Mouse (Mus musculus) liver, adult 2 months (tissue): ENCODE data around the gene 0610040J01Rik. TPM values are rescaled to one million over a fixed set of nuclear protein-coding genes. Genes with fewer than 3 reads are reported as not detected.
"Not testable (repeated sequence)": the region's sequence is repeated elsewhere in the genome, so short reads cannot be mapped to it uniquely, and the experiment has no call there.

Experiments
- DNase-seq: peaks from one replicate; pipeline ENCODE4 v3.0.0-alpha.2; 2011; ENCODE audit warnings: low read depth, low spot score; ENCODE audit errors: extremely low read depth
- H3K27ac ChIP-seq: fragments of 200-500 bp; replicated peaks from 2 replicates; pipeline ENCODE4 v1.5.1; 2012; ENCODE audit warnings: low read depth, mild to moderate bottlenecking, control low read depth, inconsistent platforms, low read length; ENCODE audit not compliant: insufficient read depth
- H3K27me3 ChIP-seq: fragments of 200-500 bp; 2 replicates; pipeline ENCODE4 v1.6.1; 2012; ENCODE audit warnings: mild to moderate bottlenecking, moderate library complexity, low read length, inconsistent platforms; ENCODE audit not compliant: control insufficient read depth, insufficient read depth
- H3K36me3 ChIP-seq: fragments of 200-500 bp; 2 replicates; pipeline ENCODE4 v1.6.1; 2012; ENCODE audit warnings: low read length, inconsistent platforms; ENCODE audit not compliant: control insufficient read depth, insufficient read depth
- H3K4me1 ChIP-seq: fragments of 200-500 bp; 2 replicates; pipeline ENCODE4 v1.6.1; 2011; ENCODE audit warnings: low read length; ENCODE audit not compliant: control insufficient read depth, insufficient read depth
- H3K4me3 ChIP-seq: fragments of 200-500 bp; 2 replicates; pipeline ENCODE4 v1.5.1; 2011; ENCODE audit warnings: low read depth, mild to moderate bottlenecking, control low read depth, low read length, moderate library complexity; ENCODE audit not compliant: insufficient read depth
- H3K79me2 ChIP-seq: fragments of 200-500 bp; 2 replicates; pipeline ENCODE4 v1.6.1; 2012; ENCODE audit warnings: inconsistent platforms, mild to moderate bottlenecking, low read length, moderate library complexity; ENCODE audit not compliant: control insufficient read depth, insufficient read depth
- H3K9ac ChIP-seq: fragments of 200-500 bp; 2 replicates; pipeline ENCODE4 v1.6.1; 2012; ENCODE audit warnings: low read depth, mild to moderate bottlenecking, control low read depth, inconsistent platforms, low read length
- CTCF ChIP-seq: fragments of 200-500 bp; IDR thresholded peaks from 2 replicates; pipeline ENCODE4 v1.5.1; 2011; ENCODE audit warnings: low read depth, low read length, control low read depth
- POLR2A ChIP-seq: fragments of 200-500 bp; IDR thresholded peaks from 2 replicates; pipeline ENCODE4 v1.6.1; 2011; ENCODE audit warnings: low read length, control low read depth; ENCODE audit not compliant: insufficient read depth; ENCODE audit errors: extremely low read depth
- WGBS: fragments of 180-500 bp; shearing (Covaris S2); methylation state at CpG from one replicate; pipeline ENCODE4 v1.1.7; 2018; 5-methylcytosine and 5-hydroxymethylcytosine counted together
- polyA plus RNA-seq: library from polyadenylated mRNA; depleted of rRNA; stranded (reverse); fragments of >200 nt; gene quantifications from 2 replicates; pipeline ENCODE4 v1.2.3, GENCODE M21; 2012
- total RNA-seq: library from RNA; depleted of rRNA; stranded (reverse); fragments of >200 nt; gene quantifications from 2 replicates; pipeline ENCODE4 v1.2.3, GENCODE M21; 2014

Gene 0610040J01Rik
- total and polyA plus RNA-seq, 2 experiments: 20.9 to 32.2 TPM

- H3K27ac ChIP-seq: no peak overlapping the region
- no peak for DNase-seq
- H3K4me3 ChIP-seq: no peak overlapping the region
- H3K4me1 ChIP-seq: peaks cover 4% of the 10 kb centered on the region; the same call in 1 of the 2 replicates
- H3K9ac ChIP-seq: no peak overlapping the region
- no peaks in the 10 kb centered on the region for H3K79me2 ChIP-seq
- H3K27me3 ChIP-seq: no peaks in the 10 kb centered on the region
- WGBS: 74% methylated on average over 5 of the region's 5 CpGs
- TF ChIP-seq POLR2A: no peak
- TF ChIP-seq CTCF: no peak
- no peaks in the 10 kb centered on the region; the same call in 1 of the 2 replicates for H3K36me3 ChIP-seq
Observed at GRCm38 (mm10) chr5:63886292-63886691, 74.1 kb downstream of the 0610040J01Rik start.

- H3K36me3 ChIP-seq: no peaks in the 10 kb centered on the region; the same call in 1 of the 2 replicates
- peaks cover 6% of the 10 kb centered on the region; the same call in 1 of the 2 replicates for H3K4me1 ChIP-seq
- H3K79me2 ChIP-seq: no peaks in the 10 kb centered on the region
- H3K9ac ChIP-seq: no peak overlapping the region
- TF ChIP-seq CTCF: peak; percentile 58
- no peak for TF ChIP-seq POLR2A
- H3K27me3 ChIP-seq: no peaks in the 10 kb centered on the region
- no peak overlapping the region for H3K4me3 ChIP-seq
- DNase-seq: peak; percentile 60
- 39% methylated on average over 6 of the region's 6 CpGs for WGBS
- H3K27ac ChIP-seq: no peak overlapping the region
Observed at GRCm38 (mm10) chr5:63886709-63887108, 74.5 kb downstream of the 0610040J01Rik start.

GRCm38 (mm10) chr5:63887111-63887510, 74.9 kb downstream of the 0610040J01Rik start:
- Histone ChIP-seq H3K27me3 (no peaks in the 10 kb centered on the region), H3K27ac (no peak overlapping the region), H3K4me3 (no peak overlapping the region), H3K9ac (no peak overlapping the region), H3K36me3 (no peaks in the 10 kb centered on the region; the same call in 1 of the 2 replicates), H3K4me1 (peaks cover 7% of the 10 kb centered on the region; the same call in 1 of the 2 replicates), H3K79me2 (no peaks in the 10 kb centered on the region)
- peak; percentile 55 for DNase-seq
- TF ChIP-seq POLR2A: no peak
- peak; percentile 50; the same call in 1 of the 2 replicates for TF ChIP-seq CTCF
- 97% methylated on average over 4 of the region's 4 CpGs for WGBS

GRCm38 (mm10) chr5:63891241-63891640, 79.1 kb downstream of the 0610040J01Rik start:
- H3K4me1 ChIP-seq: peaks cover 18% of the 10 kb centered on the region
- 76% methylated on average over 4 of the region's 4 CpGs for WGBS
- TF ChIP-seq POLR2A: no peak
- TF ChIP-seq CTCF: no peak
- no peak overlapping the region for H3K4me3 ChIP-seq
- H3K27ac ChIP-seq: no peak overlapping the region
- no peaks in the 10 kb centered on the region for H3K27me3 ChIP-seq
- DNase-seq: no peak
- no peaks in the 10 kb centered on the region; the same call in 1 of the 2 replicates for H3K79me2 ChIP-seq
- H3K36me3 ChIP-seq: no peaks in the 10 kb centered on the region; the same call in 1 of the 2 replicates
- H3K9ac ChIP-seq: no peak overlapping the region

GRCm38 (mm10) chr5:63891912-63892311, 79.7 kb downstream of the 0610040J01Rik start:
- no peaks in the 10 kb centered on the region; the same call in 1 of the 2 replicates for H3K79me2 ChIP-seq
- no peak overlapping the region for H3K4me3 ChIP-seq
- peak; percentile 80 for DNase-seq
- TF ChIP-seq POLR2A: no peak
- no peak for TF ChIP-seq CTCF
- no peaks in the 10 kb centered on the region for H3K27me3 ChIP-seq
- peaks cover 18% of the 10 kb centered on the region for H3K4me1 ChIP-seq
- H3K36me3 ChIP-seq: no peaks in the 10 kb centered on the region; the same call in 1 of the 2 replicates
- WGBS: 30% methylated on average over 6 of the region's 6 CpGs
- no peak overlapping the region for H3K9ac ChIP-seq
- no peak overlapping the region; the same call in 1 of the 2 replicates for H3K27ac ChIP-seq

GRCm38 (mm10) chr5:63897001-63897819, 85.0 kb downstream of the 0610040J01Rik start:
- not testable (repeated sequence) for H3K36me3 ChIP-seq, H3K79me2 ChIP-seq, H3K9ac ChIP-seq, H3K27me3 ChIP-seq, H3K4me3 ChIP-seq
- Histone ChIP-seq H3K4me1 (peaks cover 17% of the 10 kb centered on the region), H3K27ac (peak overlapping the region; percentile 9; the same call in 1 of the 2 replicates)
- 37% methylated on average over 5 of the region's 5 CpGs for WGBS
- peak; percentile 83 for DNase-seq
